Mouse (Mus musculus): ENCODE results near the gene Tbc1d30. TPM values are rescaled to one million over a fixed set of nuclear protein-coding genes. Genes with fewer than 3 reads are reported as not detected.

Tbc1d30 gene
- polyA plus RNA-seq, 1 experiment from 2014 or later: 1.3 TPM

Other genes starting within 250 kb of the Tbc1d30 start
- gene Gns, start 13.8 kb upstream of the Tbc1d30 start, polyA plus RNA-seq (2016; fragmentation: Nextera tagmentation; extraction: Ambion mirVana): 31.4 and 33.6 TPM in 2 replicates
- gene Rassf3, start 125.1 kb upstream of the Tbc1d30 start, polyA plus RNA-seq (2016; fragmentation: Nextera tagmentation; extraction: Ambion mirVana): 19.6 and 21.1 TPM in 2 replicates
- gene Tbk1, start 235.5 kb upstream of the Tbc1d30 start, polyA plus RNA-seq (2016; fragmentation: Nextera tagmentation; extraction: Ambion mirVana): 28.1 and 31.4 TPM in 2 replicates